Mouse (Mus musculus): ENCODE data around the gene Angptl7. TPM values are rescaled to one million over a fixed set of nuclear protein-coding genes. Genes with fewer than 3 reads are reported as not detected.

Gene Angptl7
- polyA plus RNA-seq, 1 experiment from 2014 or later, result 3.7 TPM

Other genes starting within 250 kb of the Angptl7 start
- gene Disp3, start 212.5 kb downstream of the Angptl7 start, polyA plus RNA-seq (2015; fragmentation: Nextera tagmentation; extraction: Ambion mirVana), result 0.10 and 0.14 TPM in 2 replicates
- gene Ubiad1, start 55.7 kb downstream of the Angptl7 start, polyA plus RNA-seq (2015; fragmentation: Nextera tagmentation; extraction: Ambion mirVana), result 22.4 and 25.5 TPM in 2 replicates
- 13.7 and 13.8 TPM in 2 replicates for gene Mtor, start 51.8 kb downstream of the Angptl7 start, polyA plus RNA-seq (2015; fragmentation: Nextera tagmentation; extraction: Ambion mirVana)
- gene Exosc10, start 58.0 kb upstream of the Angptl7 start, polyA plus RNA-seq (2015; fragmentation: Nextera tagmentation; extraction: Ambion mirVana), result 92.3 and 93.8 TPM in 2 replicates
- 183 and 192 TPM in 2 replicates for gene Srm, start 91.0 kb upstream of the Angptl7 start, polyA plus RNA-seq (2015; fragmentation: Nextera tagmentation; extraction: Ambion mirVana)
- gene Masp2, start 102.1 kb upstream of the Angptl7 start, polyA plus RNA-seq (2015; fragmentation: Nextera tagmentation; extraction: Ambion mirVana), result 0.21 and 0.65 TPM in 2 replicates
- gene Tardbp, start 126.6 kb upstream of the Angptl7 start, polyA plus RNA-seq (2015; fragmentation: Nextera tagmentation; extraction: Ambion mirVana), result 386 and 392 TPM in 2 replicates
- not detected in 2 replicates for gene Gm572, start 142.9 kb upstream of the Angptl7 start, polyA plus RNA-seq (2015; fragmentation: Nextera tagmentation; extraction: Ambion mirVana)